Mouse (Mus musculus) spleen, adult 2 months (tissue): ENCODE data around the gene Hint2. TPM values are rescaled to one million over a fixed set of nuclear protein-coding genes. Genes with fewer than 3 reads are reported as not detected.
A peak's percentile ranks its signal among the peaks of the same experiment; 100 is the strongest.

Source experiments
- DNase-seq, 2 experiments: peaks; one replicate each; pipeline versions ENCODE4 v3.0.0 to v3.0.0-alpha.2; 2012 to 2021; ENCODE audit warnings: low spot score in 2 of 2, low read depth in 1 of 2
- H3K27ac ChIP-seq: fragments of 200-500 bp; 2 replicates; pipeline ENCODE4 v1.5.1; 2012; ENCODE audit warnings: low read length, inconsistent platforms; ENCODE audit not compliant: insufficient read depth
- H3K27me3 ChIP-seq: fragments of 200-500 bp; 2 replicates; pipeline ENCODE4 v1.6.1; 2012; ENCODE audit warnings: mild to moderate bottlenecking, moderate library complexity, low read length, inconsistent platforms; ENCODE audit not compliant: control insufficient read depth, insufficient read depth
- H3K36me3 ChIP-seq: fragments of 200-500 bp; 2 replicates; pipeline ENCODE4 v1.6.1; 2012; ENCODE audit warnings: mild to moderate bottlenecking, low read length, inconsistent platforms; ENCODE audit not compliant: control insufficient read depth, insufficient read depth
- H3K4me1 ChIP-seq: fragments of 200-500 bp; 2 replicates; pipeline ENCODE4 v1.6.1; 2011; ENCODE audit warnings: inconsistent platforms; ENCODE audit not compliant: control insufficient read depth, insufficient read depth, insufficient read length
- H3K4me3 ChIP-seq: fragments of 200-500 bp; 2 replicates; pipeline ENCODE4 v1.5.1; 2011; ENCODE audit warnings: mild to moderate bottlenecking, inconsistent platforms; ENCODE audit not compliant: insufficient read depth, insufficient read length; ENCODE audit errors: extremely low read depth
- CTCF ChIP-seq: fragments of 200-500 bp; IDR thresholded peaks from 2 replicates; pipeline ENCODE4 v1.5.1; 2011; ENCODE audit warnings: mild to moderate bottlenecking, inconsistent platforms; ENCODE audit not compliant: insufficient read depth, insufficient read length, insufficient replicate concordance; ENCODE audit errors: extremely low read depth
- POLR2A ChIP-seq: fragments of 200-500 bp; IDR thresholded peaks from 2 replicates; pipeline ENCODE4 v1.6.1; 2011; ENCODE audit warnings: low read depth, low read length, inconsistent platforms
- WGBS: fragments of 180-500 bp; shearing (Covaris S2); methylation state at CpG from one replicate; pipeline ENCODE4 v1.1.7; 2018; 5-methylcytosine and 5-hydroxymethylcytosine counted together
- polyA plus RNA-seq: library from polyadenylated mRNA; depleted of rRNA; stranded (reverse); fragments of >200 nt; gene quantifications from 2 replicates; pipeline ENCODE4 v1.2.3, GENCODE M21; 2012

The Hint2 gene
- polyA plus RNA-seq, 1 experiment = 23.2 TPM

DNA sequence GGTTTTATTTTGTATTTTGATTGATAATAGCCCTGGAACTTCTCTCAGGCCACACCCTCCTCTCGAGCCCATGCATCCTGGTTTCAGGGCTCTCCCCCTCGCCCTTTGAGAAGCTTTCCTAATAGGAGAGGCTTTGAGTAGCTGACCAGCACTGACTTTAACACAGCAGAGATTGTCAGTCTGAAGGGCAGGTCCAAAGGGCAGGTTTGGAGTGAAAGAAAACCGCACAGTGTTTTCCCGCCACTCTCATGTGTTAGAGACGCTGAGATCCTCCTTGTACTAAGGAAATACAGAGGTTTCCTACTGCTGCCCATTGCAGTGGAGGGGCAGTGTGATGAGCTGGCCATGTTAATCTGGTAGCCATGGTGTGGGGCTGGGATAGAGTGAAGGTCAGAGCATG lies 18.7 kb upstream of the Hint2 start:
- WGBS = 84% methylated on average over 5 of the region's 5 CpGs
- DNase-seq = no peak
- H3K27me3 ChIP-seq = no peaks in the 10 kb centered on the region

DNA sequence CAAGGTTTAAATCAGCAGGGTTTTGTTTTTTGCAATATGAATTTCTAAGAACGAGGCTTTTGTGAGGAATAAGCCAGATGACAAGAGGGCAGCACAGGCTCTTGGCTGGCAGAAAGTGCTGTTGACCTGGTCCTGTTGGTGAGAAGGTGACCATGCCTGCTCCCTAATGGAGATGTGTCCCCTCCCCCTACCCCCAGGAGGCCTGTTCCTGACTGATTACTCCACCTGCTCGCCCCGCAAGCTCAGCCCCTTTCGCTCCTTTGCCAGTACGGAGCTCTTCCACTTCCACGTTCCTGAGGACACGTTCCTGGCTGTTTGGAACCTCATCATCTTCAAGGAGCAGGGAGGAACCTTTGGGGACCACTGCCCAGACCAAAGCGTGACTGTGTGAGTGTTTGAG lies 17.4 kb upstream of the Hint2 start:
- 88% methylated on average over 8 of the region's 8 CpGs for WGBS
- TF ChIP-seq POLR2A = no peak
- no peak for TF ChIP-seq CTCF

More for the DNA sequence above, 18.7 kb upstream of the Hint2 start:
- Histone ChIP-seq H3K27ac (no peak overlapping the region), H3K36me3 (no peaks in the 10 kb centered on the region), H3K4me1 (no peaks in the 10 kb centered on the region), H3K4me3 (no peak overlapping the region)
- TF ChIP-seq POLR2A (no peak), CTCF (no peak)

DNA sequence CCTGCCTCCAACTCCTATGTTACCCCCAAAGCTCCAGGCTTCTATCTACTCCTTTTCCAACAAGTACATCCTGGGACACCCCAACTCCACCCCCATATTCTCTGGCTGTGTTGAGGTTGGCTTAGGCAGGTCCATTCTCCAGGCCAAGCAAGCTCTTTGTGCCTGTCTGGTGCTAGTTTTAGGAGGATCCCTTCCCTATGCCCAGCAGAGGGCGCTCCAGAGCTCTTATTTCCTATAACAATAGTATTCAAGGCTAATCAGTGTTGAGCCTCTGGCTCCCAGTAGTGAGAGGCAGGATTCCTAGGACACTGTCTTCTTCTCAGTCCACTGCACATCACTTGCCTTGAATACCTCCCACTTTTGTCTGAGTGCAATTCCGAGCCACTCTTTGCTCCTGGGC lies 15.8 kb upstream of the Hint2 start:
- Histone ChIP-seq H3K36me3 (no peaks in the 10 kb centered on the region), H3K4me1 (peaks cover 4% of the 10 kb centered on the region; the same call in 1 of the 2 replicates), H3K27ac (no peak overlapping the region), H3K4me3 (no peak overlapping the region), H3K27me3 (no peaks in the 10 kb centered on the region)
- DNase-seq = peak; percentile 49 to 76
- 29% methylated on average over 2 of the region's 2 CpGs for WGBS
- TF ChIP-seq POLR2A (no peak), CTCF (peak; percentile 42; the same call in 1 of the 2 replicates)

More for the DNA sequence above, 17.4 kb upstream of the Hint2 start:
- Histone ChIP-seq H3K36me3 (no peaks in the 10 kb centered on the region), H3K27me3 (no peaks in the 10 kb centered on the region), H3K4me3 (no peak overlapping the region), H3K4me1 (peaks cover 4% of the 10 kb centered on the region; the same call in 1 of the 2 replicates), H3K27ac (no peak overlapping the region)
- no peak for DNase-seq

DNA sequence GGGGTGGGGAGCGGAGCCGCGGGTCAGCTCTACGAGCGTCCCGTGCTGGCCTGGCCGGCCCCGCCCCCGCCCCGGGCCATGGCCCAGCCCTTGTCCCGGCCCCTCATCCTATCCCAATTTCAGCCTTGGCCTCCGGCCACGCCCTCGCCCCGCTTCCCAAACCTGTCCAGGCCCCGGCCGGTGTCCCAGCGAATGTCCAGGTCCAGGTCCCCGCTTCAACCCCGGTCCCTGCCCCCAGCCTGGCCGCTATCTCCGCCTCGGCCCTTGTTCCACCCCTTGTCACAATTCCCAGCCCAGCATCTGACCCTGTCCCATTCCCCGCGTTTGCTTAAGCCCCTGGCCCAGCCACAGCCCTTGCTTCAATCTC lies 13.1 kb upstream of the Hint2 start:
- WGBS = 1% methylated on average over 25 of the region's 25 CpGs
- DNase-seq = no peak
- Histone ChIP-seq H3K27ac (no peak overlapping the region), H3K4me1 (peaks cover 4% of the 10 kb centered on the region; the same call in 1 of the 2 replicates), H3K36me3 (no peaks in the 10 kb centered on the region), H3K4me3 (peak overlapping the region; percentile 64), H3K27me3 (no peaks in the 10 kb centered on the region)
- no peak for TF ChIP-seq CTCF
- no peak for TF ChIP-seq POLR2A

DNA sequence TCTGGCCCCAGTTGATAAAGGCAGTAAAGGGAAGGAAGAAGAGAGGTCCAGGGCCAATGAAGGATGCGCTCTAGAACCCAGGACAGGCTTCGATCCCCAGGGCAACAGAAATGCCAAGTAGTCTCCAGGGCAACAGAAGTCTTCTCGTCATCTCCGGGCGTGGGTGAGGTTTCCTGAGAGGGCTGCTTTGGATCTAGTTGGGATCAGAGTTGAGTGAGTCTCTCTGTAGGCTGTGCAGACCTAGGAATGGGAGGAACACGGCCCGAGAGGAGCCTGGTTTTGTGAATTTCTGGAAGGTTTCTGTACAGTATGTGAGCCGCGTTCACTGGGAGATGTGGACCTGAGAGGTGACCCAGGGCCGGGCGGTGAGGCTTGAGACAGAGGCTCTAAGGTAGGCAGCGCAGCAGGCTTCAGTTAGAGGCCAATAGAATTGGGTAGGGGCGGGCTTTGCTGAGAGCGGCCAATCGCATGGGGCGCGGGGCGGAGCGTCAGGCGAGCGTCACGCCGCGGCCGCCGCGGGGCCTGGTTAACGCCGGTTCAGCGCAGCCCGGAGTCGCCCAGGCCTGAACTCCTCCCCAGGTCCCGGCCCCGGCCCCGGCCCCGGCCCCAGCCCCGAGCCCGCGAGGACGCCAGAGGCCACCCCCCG lies 12.6 kb upstream of the Hint2 start, which contains the start of the genes Tmem8b and Fam221b:
Tmem8b (plus strand) TSS at position 190 of the 646 bp plus-strand sequence.
Fam221b (minus strand) TSS at position 364 of the 646 bp plus-strand sequence.
- 3% methylated on average over 41 of the region's 41 CpGs for WGBS
- peak; percentile 54 to 90 for DNase-seq
- H3K27ac ChIP-seq = no peak within 1 kb of the TSS
- H3K4me1 ChIP-seq = peaks cover 4% of the 10 kb centered on the region; the same call in 1 of the 2 replicates
- TF ChIP-seq POLR2A = no peak
- TF ChIP-seq CTCF = no peak
- peak within 1 kb of the TSS; percentile 64 for H3K4me3 ChIP-seq
- H3K27me3 ChIP-seq = no peaks in the 10 kb centered on the region
- no peaks in the 10 kb centered on the region for H3K36me3 ChIP-seq

DNA sequence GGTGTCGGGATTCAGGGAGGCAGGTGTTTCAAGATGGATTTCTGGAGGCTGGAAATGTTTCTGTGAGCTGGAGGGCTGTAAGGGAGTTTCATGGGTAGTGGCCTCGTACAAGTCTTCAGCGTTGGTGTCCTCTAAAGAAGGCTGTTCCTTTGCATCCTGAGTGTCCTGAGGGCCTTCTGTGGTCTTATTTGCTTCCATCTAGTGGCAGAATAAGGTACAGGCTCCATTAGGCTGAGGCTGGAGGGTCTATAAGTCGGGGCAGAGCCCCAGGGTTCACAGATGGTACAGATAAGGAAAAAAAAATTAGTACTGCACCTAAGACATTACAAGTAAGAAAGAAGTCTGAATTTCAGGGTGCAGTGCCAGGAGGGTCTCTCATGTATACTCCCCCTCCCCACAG lies 10.1 kb upstream of the Hint2 start:
- Histone ChIP-seq H3K4me3 (no peak overlapping the region), H3K4me1 (peaks cover 4% of the 10 kb centered on the region; the same call in 1 of the 2 replicates), H3K36me3 (no peaks in the 10 kb centered on the region), H3K27ac (no peak overlapping the region), H3K27me3 (no peaks in the 10 kb centered on the region)
- 21% methylated on average over 4 of the region's 4 CpGs for WGBS
- no peak for TF ChIP-seq POLR2A
- TF ChIP-seq CTCF = no peak
- no peak for DNase-seq

DNA sequence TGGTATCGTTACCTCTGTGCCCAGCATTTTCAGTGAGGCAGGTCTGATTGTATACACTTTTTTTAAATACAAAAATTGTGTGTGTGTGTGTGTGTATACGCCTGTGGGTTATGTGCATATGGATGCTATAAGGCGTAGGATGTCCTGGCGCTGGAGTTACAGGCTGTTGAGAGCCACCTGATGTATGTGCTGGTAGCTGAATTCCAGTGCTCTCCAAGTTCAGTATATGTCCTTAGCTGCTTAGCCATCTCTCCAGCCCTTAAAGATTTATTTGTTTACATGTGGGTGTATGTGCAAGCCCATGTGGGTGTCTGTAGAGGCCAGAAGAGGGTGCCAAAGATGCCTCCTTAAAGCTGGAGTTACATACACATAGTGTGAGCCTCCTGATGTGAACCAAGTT lies 880 bp upstream of the Hint2 start:
- Histone ChIP-seq H3K27me3 (no peaks in the 10 kb centered on the region), H3K4me1 (peaks cover 4% of the 10 kb centered on the region; the same call in 1 of the 2 replicates), H3K27ac (no peak overlapping the region), H3K4me3 (no peak overlapping the region), H3K36me3 (no peaks in the 10 kb centered on the region)
- no peak for DNase-seq
- TF ChIP-seq POLR2A = no peak
- no peak for TF ChIP-seq CTCF
- 64% methylated on average over 4 of the region's 4 CpGs for WGBS
